Mouse (Mus musculus) G1E (cell line): ENCODE data around the gene Sema3b. TPM values are rescaled to one million over a fixed set of nuclear protein-coding genes. Genes with fewer than 3 reads are reported as not detected.
A peak's percentile ranks its signal among the peaks of the same experiment; 100 is the strongest.

Source experiments
- ATAC-seq: 2 replicates; pipeline ENCODE4 v1.8.0; 2016; ENCODE audit warnings: mild to moderate bottlenecking; ENCODE audit not compliant: insufficient number of reproducible peaks, poor library complexity, low FRiP score, severe bottlenecking; ENCODE audit errors: extremely low read depth
- DNase-seq: peaks from one replicate; pipeline ENCODE4 v3.0.0; 2012; ENCODE audit warnings: low spot score
- H3K27me3 ChIP-seq: 2 replicates; pipeline ENCODE4 v1.6.1; 2012; ENCODE audit warnings: mild to moderate bottlenecking, low read length, inconsistent platforms; ENCODE audit not compliant: insufficient read depth
- H3K36me3 ChIP-seq: replicated peaks from 2 replicates; pipeline ENCODE3; 2012; ENCODE audit warnings: mild to moderate bottlenecking, inconsistent platforms
- H3K4me1 ChIP-seq: 2 replicates; pipeline ENCODE4 v1.6.1; 2012; ENCODE audit warnings: low read depth, low read length, inconsistent platforms, mixed read lengths; ENCODE audit not compliant: insufficient read depth
- H3K4me3 ChIP-seq: 2 replicates; pipeline ENCODE4 v1.5.1; 2012; ENCODE audit warnings: low read depth, mild to moderate bottlenecking, inconsistent platforms, low read length, moderate library complexity, mixed read lengths
- H3K9me3 ChIP-seq: replicated peaks from 2 replicates; pipeline ENCODE4 v1.6.1; 2012; ENCODE audit warnings: inconsistent platforms
- CTCF ChIP-seq: IDR thresholded peaks from 2 replicates; pipeline ENCODE4 v1.5.1; 2012; ENCODE audit warnings: low read depth, low read length, inconsistent platforms, mixed read lengths
- GATA1 ChIP-seq: IDR thresholded peaks from 2 replicates; pipeline ENCODE4 v1.6.1; 2012; ENCODE audit warnings: borderline replicate concordance, low read length, inconsistent platforms, mixed read lengths
- GATA2 ChIP-seq: IDR thresholded peaks from 2 replicates; pipeline ENCODE4 v1.6.1; 2012; ENCODE audit warnings: low read depth, low read length, inconsistent platforms, borderline replicate concordance
- POLR2AphosphoS5 ChIP-seq: IDR thresholded peaks from 2 replicates; pipeline ENCODE4 v1.6.1; 2012; ENCODE audit warnings: low read depth, low read length, inconsistent platforms; ENCODE audit not compliant: insufficient replicate concordance
- TAL1 ChIP-seq: conservative IDR thresholded peaks from 2 replicates; pipeline ENCODE4 v1.6.1; 2012; ENCODE audit warnings: low read depth, low read length, inconsistent platforms, mixed read lengths
- polyA plus RNA-seq: library from polyadenylated mRNA; stranded (reverse); fragments of >175 nt; gene quantifications from 2 replicates; pipeline ENCODE4 v1.2.3, GENCODE M21; 2012
- total RNA-seq, 2 experiments: library from RNA; stranded (forward) in 1 of 2; stranded (reverse) in 1 of 2; fragments of 200-1000 nt in 1 of 2; fragments of >200 nt in 1 of 2; fragmentation: Nextera tagmentation in 1 of 2; gene quantifications; 2 replicates each; pipeline ENCODE4 v1.2.3; 2014 to 2017

The Sema3b gene
- total and polyA plus RNA-seq, 3 experiments: 0.27 TPM; not detected in 2

- ATAC-seq (no peak), DNase-seq (no peak)
- peaks cover 66% of the 10 kb centered on the region for H3K4me1 ChIP-seq
- H3K9me3 ChIP-seq: no peaks in the 10 kb centered on the region
- H3K36me3 ChIP-seq: peaks cover 9% of the 10 kb centered on the region
- H3K27me3 ChIP-seq: peaks cover 43% of the 10 kb centered on the region
- no peak for TF ChIP-seq CTCF
- TF ChIP-seq GATA2: no peak
- TF ChIP-seq GATA1: no peak
- no peak for TF ChIP-seq POLR2AphosphoS5
- no peak for TF ChIP-seq TAL1
- H3K4me3 ChIP-seq: no peak overlapping the region
These were observed 403 bp upstream of the Sema3b start for GRCm38 (mm10) chr9:107609433-107609830.

- Histone ChIP-seq H3K4me3 (no peak overlapping the region), H3K27me3 (peaks cover 58% of the 10 kb centered on the region), H3K9me3 (no peaks in the 10 kb centered on the region), H3K36me3 (no peaks in the 10 kb centered on the region), H3K4me1 (peaks cover 64% of the 10 kb centered on the region)
- DNase-seq (no peak), ATAC-seq (no peak)
- no peak for TF ChIP-seq GATA1
- TF ChIP-seq POLR2AphosphoS5: no peak
- no peak for TF ChIP-seq TAL1
- TF ChIP-seq CTCF: no peak
- TF ChIP-seq GATA2: no peak
These were observed 1.3 kb downstream of the Sema3b start for GRCm38 (mm10) chr9:107607653-107608245.

GRCm38 (mm10) chr9:107607036-107607435 lies 2.0 kb downstream of the Sema3b start:
- DNase-seq: no peak
- ATAC-seq: no peak
- Histone ChIP-seq H3K9me3 (no peaks in the 10 kb centered on the region), H3K4me3 (no peak overlapping the region; the same call in 1 of the 2 replicates), H3K4me1 (peaks cover 67% of the 10 kb centered on the region), H3K36me3 (no peaks in the 10 kb centered on the region), H3K27me3 (peaks cover 60% of the 10 kb centered on the region)
- no peak for TF ChIP-seq GATA2
- TF ChIP-seq POLR2AphosphoS5: no peak
- TF ChIP-seq CTCF: no peak
- TF ChIP-seq GATA1: no peak
- no peak for TF ChIP-seq TAL1

GRCm38 (mm10) chr9:107606591-107606990 lies 2.4 kb downstream of the Sema3b start:
- H3K4me1 ChIP-seq: peaks cover 67% of the 10 kb centered on the region
- peaks cover 63% of the 10 kb centered on the region for H3K27me3 ChIP-seq

GRCm38 (mm10) chr9:107605041-107605661 lies 3.9 kb downstream of the Sema3b start:
- no peak for DNase-seq
- H3K36me3 ChIP-seq: no peaks in the 10 kb centered on the region
- H3K9me3 ChIP-seq: no peaks in the 10 kb centered on the region
- no peak overlapping the region for H3K4me3 ChIP-seq
- no peak for TF ChIP-seq CTCF
- H3K4me1 ChIP-seq: peaks cover 71% of the 10 kb centered on the region
- ATAC-seq: no peak
- H3K27me3 ChIP-seq: peaks cover 76% of the 10 kb centered on the region

More at GRCm38 (mm10) chr9:107606591-107606990, 2.4 kb downstream of the Sema3b start:
- no peak for ATAC-seq
- DNase-seq: no peak
- H3K36me3 ChIP-seq: no peaks in the 10 kb centered on the region
- no peaks in the 10 kb centered on the region for H3K9me3 ChIP-seq
- no peak overlapping the region; the same call in 1 of the 2 replicates for H3K4me3 ChIP-seq
- TF ChIP-seq CTCF: no peak
- no peak for TF ChIP-seq POLR2AphosphoS5
- no peak for TF ChIP-seq GATA1
- TF ChIP-seq GATA2: no peak
- no peak for TF ChIP-seq TAL1

- Histone ChIP-seq H3K27me3 (peaks cover 83% of the 10 kb centered on the region), H3K4me1 (peaks cover 64% of the 10 kb centered on the region), H3K36me3 (no peaks in the 10 kb centered on the region), H3K9me3 (no peaks in the 10 kb centered on the region), H3K4me3 (no peak overlapping the region)
- TF ChIP-seq CTCF (no peak), POLR2AphosphoS5 (no peak)
- no peak for ATAC-seq
- DNase-seq: no peak
These were observed 5.8 kb downstream of the Sema3b start for GRCm38 (mm10) chr9:107603251-107603650.

GRCm38 (mm10) chr9:107602068-107602648 lies 6.9 kb downstream of the Sema3b start:
- DNase-seq: peak; percentile 46
- peaks cover 56% of the 10 kb centered on the region for H3K4me1 ChIP-seq
- TF ChIP-seq CTCF (peak; percentile 95), TAL1 (no peak), GATA1 (no peak), POLR2AphosphoS5 (no peak)
- H3K4me3 ChIP-seq: no peak overlapping the region; the same call in 1 of the 2 replicates
- H3K27me3 ChIP-seq: peaks cover 84% of the 10 kb centered on the region
- ATAC-seq: peak; percentile 54
- H3K36me3 ChIP-seq: no peaks in the 10 kb centered on the region
- H3K9me3 ChIP-seq: no peaks in the 10 kb centered on the region
